Mouse (Mus musculus) heart, adult 8-10 months (tissue): ENCODE data around the gene C1rl. TPM values are rescaled to one million over a fixed set of nuclear protein-coding genes. Genes with fewer than 3 reads are reported as not detected.
"Not testable (repeated sequence)": the region's sequence is repeated elsewhere in the genome, so short reads cannot be mapped to it uniquely, and the experiment has no call there.

ENCODE experiments used
- DNase-seq: peaks from one replicate; pipeline ENCODE4 v3.0.0; 2022; ENCODE audit warnings: low spot score
- total RNA-seq, 4 experiments: library from RNA; stranded (reverse); gene quantifications; 2 replicates each; pipeline ENCODE4 v1.2.4; 2022

Gene C1rl
- total RNA-seq, 4 experiments from 2014 or later, result 1.1 to 2.1 (median 1.9) TPM

DNA sequence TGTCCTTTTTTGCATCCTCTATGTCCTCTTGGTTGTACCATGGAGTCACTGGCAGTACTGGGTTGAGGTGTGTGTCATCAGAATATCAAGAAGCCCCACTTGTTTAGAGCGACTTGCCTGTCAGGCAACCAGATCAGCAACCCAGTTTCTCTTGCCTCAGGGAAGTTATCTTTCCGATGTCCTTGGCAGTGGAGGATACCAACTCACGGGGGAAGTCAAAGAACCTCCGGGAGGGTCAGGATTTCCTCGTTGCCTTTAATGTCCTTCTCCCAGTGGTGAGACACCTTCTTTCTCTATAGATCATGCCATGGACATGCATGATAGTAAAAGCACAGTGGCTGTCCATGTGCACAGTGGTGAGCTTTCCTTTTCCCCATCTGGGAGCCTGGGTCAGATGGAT lies 9.1 kb downstream of the C1rl start:
- no peak for DNase-seq

- no peak for DNase-seq
Observed at GRCm38 (mm10) chr6:124505028-124505427, 12.1 kb downstream of the C1rl start.

DNA sequence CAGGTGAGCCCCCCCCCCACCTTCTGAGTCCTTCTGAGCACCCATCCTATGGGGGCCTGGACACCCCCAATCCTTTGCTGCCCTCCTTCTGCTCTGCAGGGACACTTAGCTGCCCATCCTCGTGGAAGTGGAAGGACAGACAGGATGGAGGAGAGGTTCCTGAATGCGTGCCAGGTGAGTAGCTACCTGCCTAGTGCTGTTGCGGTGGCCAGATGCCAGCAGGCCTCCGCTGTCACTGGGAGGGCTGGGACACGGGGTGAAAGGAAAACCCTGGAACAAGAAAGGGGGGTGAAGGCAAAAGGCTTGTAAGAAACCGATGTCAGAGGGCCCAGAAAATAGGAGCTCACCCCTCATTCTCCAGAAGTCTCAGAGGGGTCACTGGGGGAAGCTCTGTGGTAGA lies 14.1 kb downstream of the C1rl start:
- no peak for DNase-seq

GRCm38 (mm10) chr6:124508292-124508691 lies 15.4 kb downstream of the C1rl start:
- no peak for DNase-seq

GRCm38 (mm10) chr6:124509192-124509591 lies 16.3 kb downstream of the C1rl start:
- not testable (repeated sequence) for DNase-seq

GRCm38 (mm10) chr6:124511936-124512335 lies 19.0 kb downstream of the C1rl start:
- no peak for DNase-seq

DNA sequence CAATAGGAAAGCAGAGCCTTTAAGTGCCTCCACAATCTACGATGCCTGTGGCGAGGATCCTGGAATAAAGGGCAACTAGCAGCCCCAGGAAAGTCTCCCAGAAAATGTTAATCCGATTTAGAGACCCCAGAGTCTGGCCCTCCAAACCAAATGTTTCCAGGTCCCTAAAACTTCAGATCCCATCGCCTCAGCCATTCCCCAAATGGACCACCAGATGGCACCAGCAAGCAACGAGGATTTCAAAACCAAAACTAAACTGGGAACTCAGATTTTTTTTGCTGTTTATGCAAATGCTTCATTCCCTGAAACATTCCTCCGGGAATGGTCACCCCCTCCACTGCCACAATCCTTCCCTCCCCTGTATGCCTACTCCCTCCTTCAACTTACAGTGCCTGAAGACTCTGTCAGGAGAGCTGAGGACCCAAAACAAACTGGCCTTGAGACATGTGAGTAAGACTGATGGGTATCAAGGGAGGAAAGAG lies 19.5 kb downstream of the C1rl start, which contains the start of gene C1ra:
Gene C1ra, plus strand, starts transcription at position 51 of the 482 bp plus-strand sequence.
- DNase-seq, result peak; percentile 69

GRCm38 (mm10) chr6:124517733-124518132 lies 24.8 kb downstream of the C1rl start:
- not testable (repeated sequence) for DNase-seq

GRCm38 (mm10) chr6:124522082-124522481 lies 29.2 kb downstream of the C1rl start:
- DNase-seq, result not testable (repeated sequence)

DNA sequence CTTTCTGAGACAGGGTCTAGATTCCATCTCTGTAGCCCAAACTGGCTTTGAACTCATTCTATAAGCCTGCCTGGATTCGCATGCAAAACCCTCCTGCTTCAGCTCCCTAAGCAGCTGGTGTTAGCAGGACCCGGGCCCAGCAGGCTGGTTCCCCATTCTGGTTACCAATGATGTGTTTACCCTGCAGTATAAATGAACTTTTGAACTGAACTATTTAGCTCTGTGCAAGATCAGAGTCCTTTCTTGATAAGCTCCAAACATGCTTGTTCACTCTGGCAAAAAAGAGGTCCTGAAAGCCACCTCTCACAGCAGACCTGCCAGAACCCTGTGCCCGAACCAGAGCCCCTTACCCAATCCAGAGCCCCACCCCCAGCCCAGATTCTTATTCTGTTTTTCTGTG lies 35.0 kb downstream of the C1rl start:
- no peak for DNase-seq

GRCm38 (mm10) chr6:124531077-124531476 lies 38.2 kb downstream of the C1rl start:
- no peak for DNase-seq

GRCm38 (mm10) chr6:124536125-124536829 lies 43.4 kb downstream of the C1rl start:
- not testable (repeated sequence) for DNase-seq

- DNase-seq, result not testable (repeated sequence)
Observed at GRCm38 (mm10) chr6:124541176-124541575, 48.3 kb downstream of the C1rl start.

DNA sequence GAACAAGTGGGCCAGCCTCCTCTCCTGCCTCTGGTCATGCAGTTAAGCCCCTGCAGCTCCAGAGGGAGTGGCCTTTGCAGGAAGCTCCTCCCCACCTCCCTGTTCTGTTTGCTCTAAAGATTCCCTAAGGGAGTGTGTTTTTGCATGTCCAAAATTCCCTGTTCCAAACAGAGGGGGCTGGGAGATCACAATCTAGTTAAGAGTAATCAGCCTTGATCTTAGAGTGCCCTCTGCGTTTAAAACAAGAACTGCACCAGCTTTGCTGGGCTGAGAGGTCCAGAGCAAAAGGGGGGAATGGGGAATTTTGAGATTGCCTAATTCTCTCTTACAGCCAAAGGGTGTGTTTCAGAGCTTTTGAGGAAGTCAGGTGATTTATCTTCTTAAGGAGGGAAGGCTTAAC lies 49.4 kb downstream of the C1rl start, which contains the start of gene C1s1:
Gene C1s1, minus strand, starts transcription at position 76 of the 400 bp plus-strand sequence.
- peak; percentile 68 for DNase-seq

DNA sequence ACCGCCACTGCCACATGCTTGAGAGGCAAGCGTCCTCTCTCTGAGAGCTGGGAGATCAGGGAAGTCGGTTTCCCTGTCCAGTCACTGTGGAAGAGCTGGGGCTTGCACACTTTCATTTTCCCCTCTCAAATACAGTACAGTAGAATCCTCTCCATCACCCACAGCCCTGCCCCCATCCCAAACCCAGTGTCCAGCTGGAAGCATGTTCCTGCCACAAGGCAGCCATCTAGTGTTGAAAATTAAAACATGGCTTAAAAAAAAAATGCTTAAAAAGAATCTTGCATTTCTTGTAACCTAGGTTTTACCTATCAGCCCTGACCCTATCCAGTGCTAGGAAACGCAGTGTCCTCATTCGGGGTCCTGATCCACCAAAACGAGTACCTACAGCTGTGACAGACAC lies 51.6 kb downstream of the C1rl start:
- DNase-seq, result peak; percentile 8

- no peak for DNase-seq
Observed at GRCm38 (mm10) chr6:124545425-124545824, 52.5 kb downstream of the C1rl start.

DNA sequence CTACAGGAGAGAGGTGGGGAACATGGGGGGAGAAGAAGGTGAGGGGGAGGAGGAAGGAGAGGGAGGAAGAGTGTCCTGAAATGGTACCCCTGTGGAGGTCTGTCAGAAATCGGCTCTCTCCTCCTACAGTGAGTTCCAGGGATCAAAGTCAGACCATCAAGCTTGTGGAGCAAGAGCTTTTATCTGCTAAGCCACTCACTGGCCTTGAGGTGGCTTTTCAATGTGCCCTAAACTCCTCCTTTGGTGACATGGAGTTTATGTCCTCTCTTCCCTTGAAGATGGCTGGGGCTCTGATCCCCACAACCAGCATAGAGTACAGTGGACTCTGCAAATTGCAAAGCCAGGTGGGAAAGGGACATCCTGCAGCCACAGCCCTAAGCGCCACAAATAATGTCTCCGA lies 55.1 kb downstream of the C1rl start:
- not testable (repeated sequence) for DNase-seq

DNA sequence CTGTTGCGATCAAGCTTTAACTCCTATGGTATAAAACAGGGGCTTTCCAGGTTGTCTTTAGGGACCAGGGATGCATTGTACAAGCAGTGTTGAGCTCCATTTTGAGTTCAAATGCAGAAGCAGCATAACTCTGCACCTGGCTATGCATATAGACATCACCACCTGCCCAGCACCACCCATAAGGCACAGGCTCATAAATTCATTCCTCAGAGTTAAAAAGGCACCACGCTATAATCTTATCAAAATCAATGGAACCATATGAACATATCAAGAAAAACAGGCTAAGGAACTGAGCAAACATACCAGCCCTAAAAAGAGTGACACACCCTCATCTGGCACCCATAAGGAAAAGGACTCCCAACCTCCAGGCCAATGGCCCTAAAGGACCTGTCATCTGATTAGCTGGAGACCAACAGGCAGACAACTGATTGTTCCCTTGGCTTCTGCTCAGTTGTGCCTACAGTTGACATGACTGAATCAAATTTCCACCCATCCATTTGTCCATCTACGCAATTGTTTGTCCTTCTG lies 56.2 kb downstream of the C1rl start:
- no peak for DNase-seq

DNA sequence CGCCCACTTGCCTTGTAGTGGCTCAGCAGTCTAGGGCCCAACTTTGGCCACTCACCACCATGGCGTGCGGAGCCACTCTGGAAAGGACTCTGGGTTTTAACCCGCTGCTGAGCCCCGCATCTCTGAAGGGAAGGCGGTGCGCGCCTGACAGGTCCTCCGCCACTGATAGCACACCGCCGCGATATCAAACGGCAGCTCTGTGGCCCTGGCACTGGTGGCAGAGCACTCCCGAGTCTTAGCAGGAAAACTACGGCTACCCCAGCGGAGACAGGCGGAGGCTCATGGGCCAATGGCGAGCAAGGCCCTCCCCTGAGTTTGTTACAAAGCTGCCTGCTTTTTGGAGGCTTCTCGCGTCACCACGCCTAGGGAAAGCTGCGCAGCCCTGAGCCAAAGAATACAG lies 59.9 kb downstream of the C1rl start:
- no peak for DNase-seq

DNA sequence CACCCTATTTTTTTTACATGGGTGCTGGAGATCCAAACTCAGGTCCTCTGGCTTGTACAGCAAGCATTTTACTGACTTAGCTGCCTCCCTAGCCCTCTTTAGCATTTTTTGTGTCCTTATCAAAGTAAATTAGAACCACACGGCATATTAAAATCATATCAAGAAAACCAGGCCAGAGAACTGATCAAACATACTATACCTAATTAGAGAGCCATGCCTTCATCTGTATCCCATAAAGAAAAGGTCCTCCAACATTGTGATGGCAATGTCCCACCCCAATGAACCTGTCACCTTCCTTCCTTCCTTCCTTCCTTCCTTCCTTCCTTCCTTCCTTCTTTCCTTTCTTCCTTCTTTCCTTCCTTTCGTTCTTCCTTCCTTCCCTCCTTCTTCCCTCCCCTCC lies 63.0 kb downstream of the C1rl start:
- not testable (repeated sequence) for DNase-seq
